Mouse (Mus musculus) kidney, postnatal 25 days (tissue): ENCODE measurements around the gene Akap13.

Source experiments
- DNase-seq, 2 experiments: peaks; one replicate each; pipeline ENCODE4 v3.0.0; 2021; ENCODE audit warnings: mixed read lengths in 2 of 2

Gene Akap13

DNA sequence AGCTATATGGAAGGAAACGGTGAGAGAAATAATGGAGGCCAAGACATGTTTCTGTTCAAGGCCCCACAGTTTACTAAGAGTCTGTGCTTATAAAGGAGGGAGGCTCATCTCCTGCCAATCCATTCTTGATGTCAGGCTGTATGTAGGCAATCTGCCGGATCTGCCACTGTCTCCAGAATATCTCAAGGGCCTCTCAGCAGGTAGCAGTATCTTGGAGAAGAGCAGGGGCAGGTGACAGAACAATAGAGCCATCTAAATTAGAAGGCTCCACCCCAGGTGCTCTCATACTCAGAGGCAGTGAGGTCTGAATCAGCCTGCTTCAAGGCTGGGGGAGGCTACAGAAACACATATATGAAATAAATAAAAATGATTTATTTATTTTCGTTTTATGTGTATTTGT is 347.6 kb downstream of the Akap13 start:
- DNase-seq = no peak
